Mouse (Mus musculus) layer of hippocampus, postnatal 10 days (tissue): ENCODE results near the gene Dnm1. TPM values are rescaled to one million over a fixed set of nuclear protein-coding genes. Genes with fewer than 3 reads are reported as not detected.

Experiments used
- DNase-seq, 2 experiments: peaks; one replicate each; pipeline ENCODE4 v3.0.0; 2021; ENCODE audit warnings: low spot score in 2 of 2
- total RNA-seq, 2 experiments: library from RNA; stranded (reverse); gene quantifications; 2 replicates each; pipeline ENCODE4 v1.2.3; 2021

Dnm1 gene
- total RNA-seq, 2 experiments from 2014 or later, result 715 to 725 TPM

DNA sequence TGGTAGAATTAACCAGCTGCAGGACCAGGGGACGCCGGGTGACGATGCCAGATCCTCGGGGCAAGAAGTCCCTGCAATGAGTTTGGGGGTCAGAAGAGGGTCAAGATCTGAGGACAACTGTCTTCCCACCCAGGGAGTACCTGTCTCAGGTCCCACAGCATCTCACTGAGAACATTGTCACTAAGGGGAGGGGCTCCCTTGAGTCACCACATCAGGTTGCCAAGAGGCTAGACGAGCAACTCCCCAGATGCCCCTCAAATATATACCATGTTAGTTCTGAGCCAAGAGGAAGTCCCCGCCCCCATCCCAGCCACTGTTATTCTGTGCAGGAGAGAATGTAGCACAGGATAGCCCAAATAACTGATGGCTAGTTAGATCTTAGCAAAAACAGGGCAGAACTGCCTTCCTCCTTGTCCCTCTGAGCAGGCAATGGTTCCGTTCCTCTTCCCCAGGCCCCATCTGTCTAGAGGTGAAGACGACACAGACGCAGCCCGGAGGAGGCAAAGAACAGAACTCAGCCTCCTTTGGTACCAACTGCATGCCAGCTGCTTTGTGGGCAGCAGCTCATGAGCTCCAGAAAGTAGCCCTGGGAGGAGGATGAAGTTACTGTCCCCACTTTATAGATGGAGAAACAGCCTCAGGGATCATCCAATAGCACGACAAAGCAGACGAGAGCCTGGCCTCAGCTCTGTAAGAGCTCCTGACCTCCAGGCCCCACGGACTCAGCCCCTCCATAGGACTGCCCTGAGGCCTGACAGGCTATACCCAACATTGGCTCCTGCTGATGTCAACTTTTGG is 12.1 kb downstream of the Dnm1 start:
- no peak for DNase-seq

DNA sequence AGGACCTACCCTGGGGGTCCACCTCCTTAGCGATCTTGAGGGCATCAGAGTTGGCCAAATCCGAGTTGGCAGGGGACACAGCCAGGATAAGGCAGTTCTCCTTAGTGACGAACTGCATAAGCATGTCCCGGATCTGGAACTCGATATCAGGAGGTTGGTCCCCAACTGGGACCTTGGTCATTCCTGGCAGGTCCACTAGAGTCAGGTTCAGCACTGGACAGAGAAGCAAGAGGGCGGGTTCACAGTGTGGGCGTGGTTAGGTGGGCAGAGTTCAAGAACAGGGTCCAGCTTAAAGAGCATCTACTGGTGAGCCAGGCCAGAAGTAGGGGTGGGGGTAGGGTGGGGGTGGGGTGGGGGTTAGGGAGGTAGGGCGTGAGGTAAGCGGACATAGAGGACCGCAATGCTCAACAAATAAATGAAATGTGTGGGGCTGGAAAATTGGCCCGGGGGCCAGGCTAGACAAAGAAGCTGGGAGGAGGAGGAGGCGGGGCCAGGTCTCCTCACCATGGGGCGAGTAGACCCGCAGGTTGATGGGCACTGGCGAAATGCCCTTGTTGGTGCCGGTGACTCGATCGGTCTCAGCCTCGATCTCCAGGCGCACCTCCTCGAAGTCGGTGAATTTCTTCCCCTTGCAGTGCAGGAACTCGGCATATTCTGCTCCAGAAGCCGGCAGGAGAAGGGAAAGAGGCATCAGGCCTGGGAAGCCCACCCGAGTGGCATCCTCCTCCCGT is 13.1 kb downstream of the Dnm1 start:
- DNase-seq, result no peak

DNA sequence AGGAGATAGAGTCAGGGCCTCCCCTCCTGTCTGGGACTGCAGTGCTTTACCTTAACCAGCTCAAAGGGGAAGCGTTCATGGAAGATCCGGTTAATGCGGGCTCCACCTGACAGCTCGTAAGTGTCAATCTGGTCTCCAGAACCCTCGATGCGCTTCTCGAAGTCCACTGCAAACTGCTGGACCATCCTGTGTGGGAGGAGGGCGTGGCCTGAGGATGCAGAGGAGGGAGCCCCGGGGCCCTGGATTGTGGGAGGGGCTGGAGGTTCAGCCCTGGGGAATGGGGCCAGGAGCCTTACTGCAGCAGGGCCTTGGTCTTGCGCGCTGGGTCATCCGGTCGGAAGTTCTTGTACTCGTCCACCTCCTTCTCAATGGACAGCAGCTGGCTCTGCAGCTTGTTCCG is 17.2 kb downstream of the Dnm1 start:
- DNase-seq, result no peak

DNA sequence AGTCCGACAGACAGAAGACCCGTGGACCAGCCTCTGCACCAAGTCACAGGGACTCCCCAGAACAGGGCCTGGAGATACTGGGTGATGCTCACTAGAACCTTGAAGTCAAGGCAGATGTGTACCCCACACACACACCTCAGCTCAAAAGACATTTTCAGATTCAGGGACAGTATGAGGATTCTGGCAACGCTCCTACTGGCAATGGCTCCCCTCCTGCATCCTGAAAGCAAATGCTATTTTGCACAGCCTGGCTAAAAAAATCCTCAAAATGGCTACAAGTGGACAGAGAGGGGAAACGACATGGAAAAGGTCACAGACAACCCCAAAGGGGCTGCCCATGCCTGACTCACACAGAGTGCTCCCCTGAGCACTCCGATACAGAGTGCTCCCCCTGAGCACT is 21.0 kb downstream of the Dnm1 start:
- no peak for DNase-seq

DNA sequence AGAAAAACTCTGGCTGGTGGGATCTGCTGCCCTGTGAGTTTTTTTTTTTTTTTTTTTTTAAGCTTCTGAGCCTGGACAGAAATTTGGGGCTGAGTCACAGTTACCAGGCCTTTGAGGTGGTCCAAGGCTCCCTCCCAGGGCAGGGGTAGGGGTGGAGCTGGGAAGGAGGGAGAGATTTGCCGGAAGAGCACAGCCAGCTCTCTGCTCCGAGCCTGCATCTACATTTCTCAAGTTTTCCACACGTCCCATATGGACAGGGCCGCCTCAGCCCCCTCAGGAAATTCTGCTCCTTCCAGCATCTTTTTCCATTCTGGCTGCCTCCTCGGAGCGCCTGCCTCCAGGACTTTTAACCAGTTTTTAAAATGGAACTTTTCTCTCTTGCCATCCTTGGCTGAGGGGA is 23.6 kb downstream of the Dnm1 start:
- no peak for DNase-seq

DNA sequence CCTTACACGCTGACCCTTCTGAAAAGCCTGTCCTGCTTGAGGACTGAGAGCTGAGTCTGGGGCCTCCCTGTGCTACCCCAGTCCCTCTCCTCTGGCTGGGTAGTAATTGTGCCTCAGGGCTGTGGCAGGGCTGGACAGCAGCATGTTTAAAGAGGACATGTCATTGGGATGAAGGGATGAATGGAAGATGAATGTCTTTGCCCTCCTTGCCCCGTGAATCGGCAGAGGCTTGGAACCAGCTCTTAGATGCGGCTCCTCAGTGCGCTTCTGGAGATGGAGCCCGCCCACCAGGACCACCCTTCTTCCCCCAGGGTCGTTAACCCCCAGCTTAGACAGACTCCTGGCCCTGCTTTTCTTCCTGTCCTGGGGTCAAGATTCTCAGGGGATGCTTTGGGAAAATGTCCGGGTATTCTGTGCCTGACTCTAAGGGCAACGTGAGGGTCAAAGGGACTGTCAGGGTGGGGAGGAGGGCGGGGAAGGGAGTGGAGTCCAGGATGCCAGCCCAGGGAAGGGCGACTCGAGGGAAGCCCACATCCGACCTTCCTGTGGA is 24.2 kb downstream of the Dnm1 start:
- DNase-seq, result no peak

DNA sequence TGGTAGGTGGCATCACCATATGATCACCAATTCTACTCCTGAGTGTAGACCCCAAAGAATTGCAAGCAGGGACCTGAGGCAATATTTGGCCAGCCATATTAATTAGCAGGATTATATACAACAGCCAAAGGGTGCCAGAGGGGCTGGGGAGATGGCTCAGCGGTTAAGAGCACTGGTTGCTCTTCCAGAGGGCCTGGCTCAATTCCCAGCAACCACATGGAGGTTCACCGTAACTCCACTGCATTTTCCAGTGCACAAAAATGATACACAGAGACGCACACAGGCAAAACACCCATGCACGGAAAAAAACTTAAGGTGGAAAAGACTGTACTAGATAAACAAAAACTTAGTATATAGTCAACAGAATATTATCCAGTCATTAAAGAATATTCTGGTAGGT is 25.9 kb downstream of the Dnm1 start:
- DNase-seq, result no peak

DNA sequence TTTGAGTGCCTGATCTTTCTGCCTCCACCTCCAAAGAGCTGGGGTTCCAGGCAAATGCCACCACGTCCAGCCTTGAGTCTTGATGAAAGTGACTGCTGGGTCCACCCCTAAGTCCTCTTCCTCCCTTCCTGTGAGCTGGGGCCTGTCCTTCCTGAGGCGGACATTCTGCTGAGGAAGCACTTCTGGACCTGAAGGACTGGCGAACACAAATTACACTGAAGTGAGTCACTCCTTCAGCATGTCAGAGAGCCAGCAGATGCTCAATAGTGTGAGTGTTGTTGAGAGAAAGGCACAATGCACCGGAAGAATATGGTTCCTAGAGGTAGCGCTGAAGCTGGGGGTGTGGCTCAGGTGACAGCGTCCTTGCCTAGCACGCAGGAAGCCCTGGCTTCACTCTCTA is 27.8 kb downstream of the Dnm1 start:
- DNase-seq, result no peak

DNA sequence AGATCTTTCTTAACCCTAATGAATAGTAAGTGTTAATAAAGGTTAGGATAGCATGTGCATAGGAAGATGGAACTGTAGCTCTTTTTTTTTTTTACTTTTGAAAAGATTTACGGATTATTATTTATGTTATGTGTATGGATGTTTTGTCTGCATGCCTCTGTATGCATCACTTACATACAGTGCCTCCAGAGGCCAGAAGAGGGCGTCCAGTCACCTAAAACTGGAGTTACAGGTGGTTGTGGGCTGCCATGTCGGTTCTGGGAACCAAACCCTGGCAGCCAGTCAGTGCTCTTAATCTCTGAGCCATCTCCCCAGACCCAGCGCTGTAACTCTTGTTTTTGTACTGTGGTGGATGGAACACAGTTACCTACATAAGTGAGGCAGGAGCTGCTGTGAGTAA is 28.8 kb downstream of the Dnm1 start:
- no peak for DNase-seq

DNA sequence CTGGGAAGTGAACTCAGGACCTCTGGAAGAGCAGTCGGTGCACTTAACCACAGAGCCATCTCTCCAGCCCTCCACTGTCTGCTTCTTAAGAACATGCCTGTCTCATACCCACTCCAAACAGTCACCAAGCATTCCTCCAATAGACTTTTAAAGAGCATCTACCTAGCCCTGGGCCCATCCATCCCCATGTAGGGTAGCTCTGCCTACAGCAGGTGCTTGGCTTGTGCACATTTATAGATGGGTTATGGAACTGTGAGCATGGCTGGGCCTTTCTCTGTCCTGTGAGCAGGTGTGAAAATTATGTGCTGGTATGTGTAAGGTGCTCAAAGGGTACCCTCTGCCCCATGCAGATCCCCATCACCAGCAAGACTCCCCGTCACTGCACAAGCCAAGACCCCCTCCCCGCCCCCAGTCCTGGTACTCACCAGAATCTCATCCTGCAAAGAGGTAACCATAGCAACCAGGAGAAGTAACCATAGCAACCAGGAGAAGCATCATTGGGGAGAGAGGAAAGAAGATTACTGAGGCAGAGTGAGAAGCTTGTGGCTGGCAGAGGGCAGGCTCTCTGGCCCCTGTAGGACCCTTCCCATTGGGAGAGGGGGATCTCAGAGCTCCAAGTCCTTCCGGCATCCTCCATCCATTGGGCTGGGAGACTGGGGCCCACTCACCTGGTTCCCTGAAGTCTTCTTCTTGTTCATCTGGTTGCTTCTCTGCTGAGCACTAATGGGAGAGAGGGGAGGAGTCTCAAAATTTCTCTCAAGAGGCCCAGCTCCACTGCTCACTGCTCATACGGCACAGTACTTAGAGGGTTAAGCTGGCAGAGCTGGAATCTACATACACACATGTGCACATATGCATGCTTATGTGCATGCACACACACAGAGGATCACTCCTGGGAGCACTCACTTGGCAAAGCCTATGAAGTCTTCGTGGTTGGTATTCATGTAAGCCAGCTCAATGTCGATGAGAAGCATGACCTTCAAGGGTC is 30.1 kb downstream of the Dnm1 start:
- DNase-seq, result no peak

DNA sequence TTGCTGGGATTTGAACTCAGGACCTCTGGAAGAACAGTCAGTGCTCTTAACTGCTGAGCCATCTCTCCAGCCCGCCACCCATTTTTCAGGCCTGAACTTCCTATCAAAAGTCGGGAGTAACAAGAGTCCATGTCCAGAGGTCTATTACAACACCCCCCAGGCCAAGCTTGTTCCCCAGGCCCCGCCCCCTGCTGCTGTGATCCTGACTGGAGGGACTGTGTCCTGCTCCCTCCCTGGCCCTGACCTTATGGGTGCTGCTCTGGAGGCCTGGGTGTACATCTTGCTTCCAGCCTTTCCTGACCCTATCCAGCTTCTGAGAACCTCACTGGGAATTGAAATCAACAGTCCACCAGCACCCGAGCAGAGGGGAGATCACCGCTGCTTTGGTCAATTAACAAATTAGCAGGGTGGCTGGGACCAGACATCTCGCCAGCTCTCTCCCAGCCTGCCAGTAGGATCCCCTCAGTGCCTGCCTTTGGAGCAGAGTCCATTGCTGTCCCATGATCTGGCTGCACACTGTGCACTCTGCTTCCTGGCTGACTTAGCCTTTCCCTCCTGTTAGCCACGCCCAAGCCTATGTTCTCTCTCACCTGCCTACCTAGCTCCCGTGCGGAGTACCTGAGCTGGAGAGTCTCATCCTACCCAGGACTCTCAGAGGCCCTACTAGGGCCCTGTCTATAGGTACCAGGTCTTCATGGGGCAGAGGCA is 31.4 kb downstream of the Dnm1 start:
- no peak for DNase-seq

DNA sequence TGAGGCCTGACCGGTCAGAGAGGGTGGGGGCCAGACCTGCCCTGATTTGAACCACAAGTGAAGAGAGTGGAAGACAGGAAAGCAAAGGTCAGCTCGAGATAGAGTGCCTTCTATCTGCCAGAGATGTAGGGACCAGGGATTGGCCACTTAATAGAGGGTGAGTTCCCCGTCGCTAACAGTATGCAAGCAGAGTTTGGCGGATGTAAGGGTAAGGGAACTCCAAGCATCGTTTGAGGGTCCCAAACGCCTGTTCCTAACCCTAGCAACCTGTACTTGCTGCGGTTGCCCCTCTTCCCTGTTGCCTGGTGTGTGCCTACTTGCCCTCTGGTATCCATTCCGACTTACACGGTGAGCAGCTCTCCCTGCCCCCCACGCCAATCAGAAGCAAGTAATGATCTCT is 32.4 kb downstream of the Dnm1 start:
- no peak for DNase-seq

DNA sequence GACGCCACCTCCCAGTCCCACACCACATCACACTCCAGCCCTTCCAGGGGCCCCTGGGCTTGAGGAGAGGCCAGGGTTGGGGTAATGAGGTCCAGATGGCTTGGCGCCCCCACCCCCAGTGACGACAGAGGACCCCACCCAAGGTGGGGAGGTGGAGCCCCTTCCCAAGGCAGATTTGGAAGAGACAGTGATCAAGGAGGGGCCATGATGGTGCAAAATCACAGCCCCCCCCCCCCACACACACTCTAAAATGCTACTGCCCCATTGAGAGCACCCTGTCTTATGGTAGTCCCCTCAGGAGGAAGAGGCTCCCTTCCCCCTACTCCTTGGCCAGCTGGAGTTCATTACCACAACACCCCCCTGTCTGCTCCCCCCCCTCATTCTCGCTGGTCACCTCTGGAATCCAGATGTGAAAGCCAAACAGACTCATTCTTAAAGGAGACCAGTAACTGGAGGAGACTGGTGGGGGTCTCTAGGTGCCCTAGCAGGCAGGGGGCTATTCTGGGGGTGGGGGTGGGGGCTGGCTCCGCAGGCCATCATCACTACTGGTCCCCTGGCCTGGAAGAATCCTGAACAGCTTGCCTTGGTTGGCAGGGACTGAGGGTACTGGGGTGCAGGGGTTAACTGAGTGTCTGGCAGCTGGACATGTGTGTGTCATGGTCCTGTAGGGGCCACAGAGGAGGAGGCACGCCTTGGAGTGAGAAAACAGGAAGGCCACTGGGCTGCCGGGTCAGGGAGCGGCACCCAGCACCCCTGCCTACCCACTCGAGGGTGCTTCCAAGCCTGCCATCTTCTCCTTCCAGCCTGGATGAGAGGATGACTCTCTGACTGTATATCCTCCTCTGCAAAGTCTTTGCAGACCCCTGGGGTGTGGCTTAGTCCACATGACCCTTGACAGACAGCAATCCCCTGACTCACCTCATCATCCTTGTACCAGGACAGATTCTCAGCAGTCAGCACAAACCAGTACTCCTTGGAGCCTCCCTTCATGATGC is 33.3 kb downstream of the Dnm1 start:
- DNase-seq, result no peak

DNA sequence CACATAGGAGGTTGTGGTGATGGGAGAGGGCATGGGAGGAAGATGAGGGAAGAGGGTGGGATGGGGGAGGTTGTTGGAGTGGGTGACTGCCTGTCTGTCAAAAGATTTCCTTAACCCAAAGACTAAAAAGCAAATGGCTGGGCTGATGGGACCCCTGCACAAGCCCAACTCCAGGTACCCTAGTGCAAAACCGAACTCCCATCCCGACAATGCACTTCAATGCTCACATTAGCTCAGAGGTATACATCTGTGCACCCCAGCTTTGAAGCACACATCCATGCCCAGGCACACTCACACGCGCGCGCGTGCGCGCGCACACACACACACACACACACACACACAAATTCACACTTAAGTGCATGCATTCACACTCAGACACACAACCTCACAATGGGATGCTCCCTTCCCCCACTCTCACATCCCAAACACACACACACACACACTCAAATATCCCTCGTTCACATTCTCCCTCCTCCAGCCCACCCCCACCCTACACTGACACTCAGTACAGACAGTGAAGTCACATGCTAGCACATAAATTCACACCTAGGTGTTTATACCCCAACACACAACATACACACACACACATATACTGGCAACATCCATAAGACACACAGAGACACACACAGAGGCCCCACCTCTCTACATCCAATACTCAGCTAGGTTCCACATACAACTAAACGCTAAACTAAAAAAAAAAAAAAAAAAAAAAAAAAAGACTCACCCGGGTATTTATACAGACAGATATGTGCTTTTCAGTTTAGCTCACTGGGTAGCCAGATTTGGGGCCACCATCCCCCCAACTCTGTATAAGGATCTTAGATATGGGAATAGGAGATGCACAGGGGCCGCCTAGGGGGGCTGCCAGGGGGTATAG is 34.2 kb downstream of the Dnm1 start:
- no peak for DNase-seq

DNA sequence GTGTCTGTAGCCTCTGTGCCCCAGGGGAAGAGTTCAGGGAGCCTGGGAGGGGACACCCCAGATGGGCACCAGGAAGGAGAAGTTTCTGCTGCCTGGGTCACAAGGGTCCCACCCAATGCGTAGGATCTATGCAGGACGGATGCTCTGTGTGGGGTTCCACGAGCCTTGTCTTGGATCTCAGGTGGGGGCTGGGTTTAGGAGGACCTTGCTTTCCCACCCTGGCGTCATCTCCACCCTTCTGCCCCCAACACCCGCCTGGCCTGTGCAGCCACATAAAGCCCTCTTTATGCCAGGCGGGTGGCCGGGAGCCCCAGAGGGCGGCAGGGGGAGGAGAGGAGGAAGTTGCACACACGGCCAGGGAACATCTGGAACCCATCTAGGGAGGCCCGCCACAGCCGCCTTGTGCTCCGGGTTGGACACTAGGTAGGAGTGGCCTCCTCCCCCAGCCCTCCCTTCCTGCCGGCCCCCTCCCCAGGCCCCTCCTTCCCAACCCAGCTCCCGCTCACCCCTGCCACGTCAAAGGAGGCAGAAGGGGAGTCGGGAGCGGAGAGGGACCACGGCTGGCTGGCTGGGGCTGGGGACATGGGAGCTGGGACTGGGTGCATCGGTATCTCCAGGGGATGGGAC is 35.2 kb downstream of the Dnm1 start:
- DNase-seq, result no peak

DNA sequence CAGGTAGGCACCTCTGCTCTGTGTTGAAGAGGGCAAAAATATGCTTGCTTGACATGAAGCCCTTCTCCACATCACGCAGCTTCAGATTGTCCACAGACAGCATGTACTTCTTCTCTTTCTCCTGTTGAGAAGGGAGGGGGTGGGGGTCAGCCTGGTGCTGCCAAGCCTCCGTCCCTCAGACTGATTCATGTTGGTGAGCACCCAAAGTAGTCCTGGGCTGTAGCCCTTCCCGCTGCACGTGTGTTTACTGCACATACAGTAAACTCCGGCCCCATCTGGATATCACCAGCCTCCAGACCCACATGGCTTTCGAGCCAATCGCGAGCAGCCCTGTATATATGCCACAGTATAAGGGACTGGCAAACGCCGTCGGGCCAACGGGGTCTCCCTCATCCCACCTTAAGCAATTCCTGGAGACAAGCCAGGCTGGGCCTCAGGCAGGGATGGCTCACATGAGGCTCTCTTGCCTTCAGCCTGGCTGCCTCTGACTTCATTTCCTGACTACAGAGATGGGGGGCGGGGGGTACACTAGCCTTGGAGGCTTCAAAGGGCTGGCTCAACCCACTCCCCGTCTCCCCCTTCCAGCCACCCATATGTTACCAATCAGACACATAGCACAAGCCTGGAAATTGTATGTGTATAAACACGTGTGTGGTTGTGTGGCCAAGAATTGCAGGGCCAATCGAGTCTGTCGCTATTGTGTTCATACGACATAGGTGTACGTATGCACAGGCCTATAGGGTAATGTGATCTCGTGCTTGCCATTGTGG is 36.1 kb downstream of the Dnm1 start:
- no peak for DNase-seq

DNA sequence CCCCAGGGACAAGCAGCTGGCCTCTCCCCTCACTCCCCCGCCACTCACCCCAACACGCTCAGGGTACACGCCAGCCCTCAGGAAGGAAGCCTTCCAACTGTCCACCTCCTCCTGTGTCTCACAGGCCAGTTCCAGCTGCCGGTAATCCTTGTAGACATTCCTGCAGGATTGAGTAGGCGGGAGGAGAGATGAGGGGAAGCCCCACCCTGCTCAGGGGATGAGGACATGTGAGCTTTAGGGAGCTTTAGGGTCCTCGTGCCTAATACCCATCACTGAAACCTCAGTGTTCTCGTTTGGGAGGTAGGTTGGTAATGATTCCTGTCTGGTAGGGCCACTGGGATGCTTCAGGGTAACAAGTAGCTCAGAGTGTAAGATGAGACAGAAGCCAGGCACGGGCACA is 37.4 kb downstream of the Dnm1 start:
- DNase-seq, result no peak
